In genomic region chr16:21881181-21881580, GRCm38 (mm10) we compare ENCODE assay signal across 9 mouse cellular contexts.
DNase-seq lines count a peak whose midpoint lies in the region; ATAC-seq lines count a peak whose summit lies in the region.
"Had no signal": no experiment of that assay in that cellular context is flagged by ENCODE, and none has a peak within 500 bp of the region (broad histone marks: within the 10 kb centered on the region; RNA-seq: fewer than 3 reads in every experiment).

No protein-coding gene starts in this region.

- ATAC-seq in frontal cortex, adult (ENCODE audit: low TSS enrichment): 0 out of 2 replicates have a peak, but pooled peaks have one; percentile 26

- no peak for DNase-seq in frontal cortex, postnatal 10 days (ENCODE audit: low spot score in 2 of 2)
- peak; percentile 17 for DNase-seq in right cerebral cortex, adult 18-20 months
- no peak for DNase-seq in right cerebral cortex, postnatal 4 days
- peak; percentile 72 for DNase-seq in kidney, adult 9 months
- peak; percentile 19 for DNase-seq in retina, postnatal 7 days (ENCODE audit: low read depth, low spot score)
- no peak for DNase-seq in right cerebral cortex, postnatal 36 days (ENCODE audit: low spot score in 2 of 2)
- no peak for DNase-seq in ovary, adult 18-20 months (ENCODE audit: low spot score)
- DNase-seq: gastrocnemius, adult 2 months had no signal

Comparison
In these comparisons a context has a peak if more than half of its experiments do, and no peak if none do; other contexts are left out.
1. DNase-seq: peak in right cerebral cortex, adult 18-20 months (single experiment), kidney, adult 9 months (single experiment) and retina, postnatal 7 days (single experiment); none in frontal cortex, postnatal 10 days (0 of 2), right cerebral cortex, postnatal 4 days (single experiment), right cerebral cortex, postnatal 36 days (0 of 2) and ovary, adult 18-20 months (single experiment).